Mouse (Mus musculus): Measurements from ENCODE around the gene Itgb5. TPM values are rescaled to one million over a fixed set of nuclear protein-coding genes. Genes with fewer than 3 reads are reported as not detected.

Gene Itgb5
- 0.18 to 1.6 TPM (median 0.83 TPM) in 4 replicates for total RNA-seq (2023; ENCODE audit: inconsistent age)

DNA sequence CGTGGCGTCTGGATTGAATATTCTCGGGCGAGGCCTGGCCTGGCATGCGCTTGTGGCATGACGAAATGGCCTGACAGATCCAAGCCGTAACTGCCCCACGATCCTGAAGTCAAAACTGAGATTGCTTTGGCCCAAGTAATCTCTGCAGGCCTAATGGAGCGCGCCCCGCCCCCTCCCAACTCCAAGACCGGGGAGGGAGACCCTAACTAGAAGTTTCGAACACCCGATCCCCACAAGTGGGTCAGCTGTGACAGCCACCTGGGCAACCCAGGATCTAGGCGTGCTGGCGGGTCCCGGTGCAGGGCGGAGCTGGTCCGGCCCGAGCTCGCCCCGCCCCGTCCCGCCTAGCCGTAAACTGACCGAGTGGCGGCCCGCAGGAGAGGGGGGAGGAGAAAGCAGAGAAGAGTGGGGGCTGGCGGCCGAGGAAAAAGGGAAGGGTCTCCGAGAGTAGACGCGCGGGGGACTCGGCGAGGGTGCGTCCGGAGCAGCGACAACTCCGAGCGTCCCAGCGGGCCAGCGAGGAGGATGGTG lies at the start of gene Itgb5:
Itgb5 (plus strand) TSS at position 365 of the 531 bp plus-strand sequence.

GRCm38 (mm10) chr16:33793846-33794791 lies 35.3 kb upstream of the Itgb5 start, which contains the start of gene Muc13:
Muc13 (plus strand) TSS chr16:33794037.

DNA sequence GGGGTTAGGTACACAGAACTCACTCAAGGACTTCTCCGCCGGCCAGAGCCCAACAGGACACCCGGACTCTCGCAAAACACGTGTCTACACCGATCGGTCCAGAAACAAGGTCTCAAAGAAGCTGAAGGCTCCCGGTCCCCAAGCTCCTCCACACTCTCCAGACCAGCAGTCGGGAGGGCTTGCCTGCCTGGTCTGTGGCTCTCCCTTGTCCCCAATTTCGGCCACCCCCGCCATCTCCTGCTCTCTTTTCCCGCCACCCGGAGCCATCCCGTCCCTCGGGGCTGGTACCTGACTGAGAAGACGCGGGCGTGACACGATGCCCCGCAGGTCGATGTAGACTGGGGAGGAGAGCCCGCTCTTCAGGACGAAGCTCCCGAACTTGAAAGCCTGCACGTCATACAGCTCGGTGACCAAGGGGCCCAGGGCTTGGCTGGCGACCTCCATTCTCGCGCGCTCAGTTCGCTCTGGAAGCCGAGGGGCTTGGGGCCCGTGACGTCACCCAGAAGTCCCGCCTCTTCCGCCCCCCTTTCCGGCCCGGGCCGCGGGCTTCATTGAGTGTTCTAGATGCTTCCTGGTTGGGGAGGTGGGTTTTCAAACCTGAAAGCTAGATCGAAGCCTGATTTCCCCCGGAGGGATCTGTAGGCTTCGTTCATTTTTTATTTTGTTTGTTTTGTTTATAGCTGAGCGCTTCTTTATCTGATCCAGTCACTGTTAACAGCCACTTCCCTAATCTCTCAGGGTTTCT lies 137.2 kb downstream of the Itgb5 start, which contains the start of gene Umps:
Umps (minus strand) TSS at position 501 of the 745 bp plus-strand sequence.

Other genes starting within 250 kb of the Itgb5 start
- gene Heg1, start 145.3 kb upstream of the Itgb5 start, total RNA-seq (2023; ENCODE audit: inconsistent age): 106 to 112 TPM (median 108 TPM) in 4 replicates
- gene Muc13, start 35.6 kb upstream of the Itgb5 start, total RNA-seq (2023; ENCODE audit: inconsistent age): 0.48 to 0.72 TPM (median 0.50 TPM) in 4 replicates
- 17.9 to 21.9 TPM (median 19.0 TPM) in 4 replicates for gene Umps, start 137.4 kb downstream of the Itgb5 start, total RNA-seq (2023; ENCODE audit: inconsistent age)

All from B cell, adult (primary cell).